Comparison of ENCODE assay signal across 24 mouse cellular contexts in the genomic region with DNA sequence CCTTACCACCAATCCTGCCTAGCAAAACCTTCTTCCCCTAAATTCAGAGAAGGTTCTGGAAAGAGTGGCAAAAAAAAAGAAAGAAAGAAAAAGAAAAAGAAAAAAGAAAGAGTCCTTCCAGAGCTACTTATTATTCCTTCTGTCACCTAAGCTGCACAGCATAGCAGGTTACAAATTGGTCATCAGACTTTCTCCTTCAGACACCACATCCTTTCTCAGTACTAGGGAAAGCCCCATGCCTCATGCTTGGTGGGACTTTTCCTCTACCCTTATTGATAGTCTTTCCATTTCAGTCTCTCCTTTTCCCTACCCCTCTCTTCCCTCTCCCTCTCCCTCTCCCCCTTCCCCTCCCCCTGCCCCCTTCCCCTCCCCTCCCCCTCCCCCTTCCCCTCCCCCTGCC. TPM values are rescaled to one million over a fixed set of nuclear protein-coding genes. Genes with fewer than 3 reads are reported as not detected.
DNase-seq lines count a peak whose midpoint lies in the region; ATAC-seq and TF ChIP-seq lines count a peak whose summit lies in the region.
"Had no signal": no experiment of that assay in that cellular context is flagged by ENCODE, and none has a peak within 500 bp of the region (broad histone marks: within the 10 kb centered on the region; RNA-seq: fewer than 3 reads in every experiment).

No protein-coding gene starts in this region.

- no peak overlapping the region for H3K9ac ChIP-seq in lung, postnatal 0 days (replicated peaks; ENCODE audit: low read depth)
- H3K9ac ChIP-seq: embryonic facial prominence, embryonic 12.5 days; forebrain, embryonic 13.5 days; forebrain, embryonic 15.5 days; forebrain, postnatal 0 days had no signal

- H3K27ac ChIP-seq in lung, postnatal 0 days (ENCODE audit: low read length), result no peak overlapping the region
- H3K27ac ChIP-seq: embryonic facial prominence, embryonic 10.5 days; embryonic facial prominence, embryonic 12.5 days; forebrain, embryonic 13.5 days; forebrain, embryonic 15.5 days had no signal

- ATAC-seq in CD4-positive, CD25-positive, alpha-beta regulatory T cell, adult 4 months, result peak; percentile 82
- ATAC-seq in activated CD4-positive, CD25-positive, alpha-beta regulatory T cell, adult 4 months, result peak; percentile 79
- peak; percentile 82 for ATAC-seq in inflammation-experienced regulatory T-cells, adult 6 months
- no peak for ATAC-seq in lung, postnatal 0 days
- ATAC-seq: forebrain, embryonic 13.5 days; forebrain, embryonic 15.5 days; forebrain, postnatal 0 days; Patski had no signal

- no peak for TF ChIP-seq EP300 in lung, postnatal 0 days (IDR thresholded peaks at IDR 0.05)

- H3K4me3 ChIP-seq in lung, postnatal 0 days (ENCODE audit: low read depth, low read length), result no peak overlapping the region
- H3K4me3 ChIP-seq: embryonic facial prominence, embryonic 10.5 days; embryonic facial prominence, embryonic 12.5 days; forebrain, embryonic 13.5 days; forebrain, embryonic 15.5 days had no signal

- DNase-seq in CD4-positive helper T cell, adult 2 months (ENCODE audit: low read depth, low spot score), result peak; percentile 3
- no peak for DNase-seq in urinary bladder, adult 2 months (ENCODE audit: low spot score)
- no peak for DNase-seq in lung, postnatal 0 days (ENCODE audit: low spot score)
- no peak for DNase-seq in frontal cortex, adult 2 months (ENCODE audit: extremely low spot score in 1 of 2, low spot score in 1 of 2)
- DNase-seq in gastrocnemius, adult 8-10 months (ENCODE audit: low spot score in 2 of 2), result no peak
- DNase-seq: adrenal gland, adult 2 months; adrenal gland, postnatal 10 days; adrenal gland, postnatal 25 days; B cell, adult 2 months; cerebellum, adult 11 months; cerebellum, adult 18-20 months; cerebellum, adult 9-10 months; cerebellum, postnatal 10 days; cerebellum, postnatal 25 days; forebrain, postnatal 0 days had no signal

- no peaks in the 10 kb centered on the region for H3K4me1 ChIP-seq in lung, postnatal 0 days (ENCODE audit: insufficient read depth, low read depth, low read length)
- H3K4me1 ChIP-seq: embryonic facial prominence, embryonic 12.5 days had no signal

- no peak for TF ChIP-seq CTCF in lung, postnatal 0 days (IDR thresholded peaks at IDR 0.05)

- H3K9me3 ChIP-seq in lung, postnatal 0 days (ENCODE audit: low read length), result no peaks in the 10 kb centered on the region
- H3K9me3 ChIP-seq: embryonic facial prominence, embryonic 10.5 days; embryonic facial prominence, embryonic 12.5 days; forebrain, embryonic 13.5 days; forebrain, embryonic 15.5 days; G1E had no signal

- no peak overlapping the region for H3K4me2 ChIP-seq in lung, postnatal 0 days (replicated peaks; ENCODE audit: low read depth, low read length)
- H3K4me2 ChIP-seq: embryonic facial prominence, embryonic 12.5 days; forebrain, embryonic 13.5 days; forebrain, embryonic 15.5 days had no signal

- no peaks in the 10 kb centered on the region for H3K27me3 ChIP-seq in lung, postnatal 0 days (replicated peaks; ENCODE audit: insufficient read depth, low read length)
- H3K27me3 ChIP-seq: forebrain, embryonic 13.5 days; forebrain, embryonic 15.5 days had no signal

- H3K36me3 ChIP-seq in lung, postnatal 0 days (ENCODE audit: insufficient read depth, low read length), result no peaks in the 10 kb centered on the region
- H3K36me3 ChIP-seq: embryonic facial prominence, embryonic 10.5 days; embryonic facial prominence, embryonic 12.5 days; forebrain, embryonic 15.5 days; G1E had no signal

RNA-seq across cellular contexts. Expression of gene Maged2, which starts 3.1 kb away (rescaled TPM):
- 10 to 100 TPM; 23.0 to 40.4 TPM for polyA plus RNA-seq in CD4-positive, CD25-positive, alpha-beta regulatory T cell, adult 4 months (2017; shearing (Covaris generic))
- polyA plus RNA-seq in activated CD4-positive, CD25-positive, alpha-beta regulatory T cell, adult 4 months (2017; shearing (Covaris generic)), result 10 to 100 TPM; 17.3 to 30.3 TPM
- polyA plus RNA-seq in inflammation-experienced regulatory T-cells, adult 6 months (2017; shearing (Covaris generic)), result 10 to 100 TPM; 14.3 to 39.7 (median 19.2) TPM
- polyA plus RNA-seq in urinary bladder, adult 2 months (2012; rRNA removed), result 55.3 and 57.0 TPM in 2 replicates
- 492 and 518 TPM in 2 replicates for polyA plus RNA-seq in lung, postnatal 0 days (2015; fragmentation: Nextera tagmentation; extraction: Ambion mirVana)
- 42.0 and 53.9 TPM in 2 replicates for polyA plus RNA-seq in frontal cortex, adult 2 months (2012; rRNA removed)
- 10 to 100 TPM in 3 of 4 experiments, 1 to 10 TPM in 1; 9.6 to 12.8 (median 12.3) TPM for total RNA-seq in gastrocnemius, adult 8-10 months (2022)
